31 mouse cellular contexts compared by ENCODE assay signal in the genomic region with DNA sequence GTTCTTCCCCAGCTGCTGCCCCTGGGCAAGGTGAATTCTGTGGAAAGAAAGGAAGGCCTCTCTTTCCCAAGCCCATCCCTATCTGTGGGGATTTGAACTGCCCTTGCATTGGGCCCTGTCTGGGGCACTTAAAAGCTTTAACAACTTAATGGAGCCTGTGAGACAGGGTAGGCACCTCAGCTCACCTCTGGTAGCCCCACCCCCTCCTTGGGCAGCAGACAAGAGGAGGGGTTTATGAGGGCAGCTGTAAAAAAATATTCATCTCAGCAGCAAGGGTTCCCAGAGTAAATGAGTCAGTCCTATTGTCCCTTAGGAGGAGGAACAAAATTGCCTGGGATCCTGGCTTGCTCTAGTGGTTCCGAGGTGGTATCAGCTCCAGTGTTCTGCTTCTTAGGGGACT. TPM values are rescaled to one million over a fixed set of nuclear protein-coding genes. Genes with fewer than 3 reads are reported as not detected.
DNase-seq lines count a peak whose midpoint lies in the region; ATAC-seq lines count a peak whose summit lies in the region.
"Had no signal": no experiment of that assay in that cellular context is flagged by ENCODE, and none has a peak within 500 bp of the region (broad histone marks: within the 10 kb centered on the region; RNA-seq: fewer than 3 reads in every experiment).

No protein-coding gene starts in this region.

- no peaks in the 10 kb centered on the region for H3K36me3 ChIP-seq in intestine, embryonic 16.5 days (ENCODE audit: control insufficient read depth, insufficient read depth, low read length)
- H3K36me3 ChIP-seq: embryonic facial prominence, embryonic 10.5 days; embryonic facial prominence, embryonic 15.5 days; forebrain, embryonic 12.5 days; hindbrain, embryonic 10.5 days; limb, embryonic 10.5 days; limb, embryonic 15.5 days had no signal

- 0 out of 2 replicates have a peak overlapping the region, but pooled peaks have one; percentile 33 for H3K27ac ChIP-seq in intestine, embryonic 16.5 days (ENCODE audit: low read length)
- H3K27ac ChIP-seq: embryonic facial prominence, embryonic 10.5 days; embryonic facial prominence, embryonic 15.5 days; forebrain, embryonic 12.5 days; hindbrain, embryonic 10.5 days; hindbrain, postnatal 0 days; limb, embryonic 10.5 days; limb, embryonic 15.5 days; liver, embryonic 14.5 days had no signal

- ATAC-seq in intestine, embryonic 16.5 days = peak; percentile 94
- no peak for ATAC-seq in granulocyte monocyte progenitor cell, adult 5-6 weeks (replicated peaks; ENCODE audit: poor library complexity, severe bottlenecking)
- ATAC-seq: forebrain, postnatal 0 days; hindbrain, postnatal 0 days had no signal

- H3K4me2 ChIP-seq in intestine, embryonic 16.5 days (ENCODE audit: low read depth, low read length) = no peak overlapping the region
- H3K4me2 ChIP-seq: embryonic facial prominence, embryonic 15.5 days; forebrain, embryonic 12.5 days; limb, embryonic 15.5 days had no signal

- no peaks in the 10 kb centered on the region for H3K27me3 ChIP-seq in intestine, embryonic 16.5 days (replicated peaks; ENCODE audit: control insufficient read depth, insufficient read depth, low read length)
- H3K27me3 ChIP-seq: CH12.LX; embryonic facial prominence, embryonic 15.5 days; limb, embryonic 15.5 days had no signal

- no peaks in the 10 kb centered on the region for H3K9me3 ChIP-seq in intestine, embryonic 16.5 days (ENCODE audit: control insufficient read depth, low read length)
- H3K9me3 ChIP-seq: embryonic facial prominence, embryonic 10.5 days; embryonic facial prominence, embryonic 15.5 days; forebrain, embryonic 12.5 days; hindbrain, embryonic 10.5 days; limb, embryonic 10.5 days; limb, embryonic 15.5 days had no signal

- no peak overlapping the region for H3K9ac ChIP-seq in intestine, embryonic 16.5 days (ENCODE audit: low read depth, low read length)
- H3K9ac ChIP-seq: embryonic facial prominence, embryonic 15.5 days; forebrain, embryonic 12.5 days; forebrain, postnatal 0 days; limb, embryonic 15.5 days; liver, embryonic 14.5 days had no signal

- H3K4me1 ChIP-seq in intestine, embryonic 16.5 days (ENCODE audit: control insufficient read depth, insufficient read depth, low read length) = peaks cover 31% of the 10 kb centered on the region
- H3K4me1 ChIP-seq: embryonic facial prominence, embryonic 15.5 days; limb, embryonic 15.5 days had no signal

- DNase-seq in 3T3-L1 (ENCODE audit: low read depth, low spot score) = peak; percentile 20
- peak; percentile 4 for DNase-seq in Muller cell, postnatal 12 days (ENCODE audit: inconsistent ontology term)
- peak; percentile 43 for DNase-seq in lung, postnatal 10 days
- no peak for DNase-seq in left cerebral cortex, adult 11 months (ENCODE audit: low spot score)
- no peak for DNase-seq in layer of hippocampus, adult 11-12 months (ENCODE audit: low spot score)
- no peak for DNase-seq in adrenal gland, postnatal 14 days
- DNase-seq: adrenal gland, postnatal 36 days; cerebellum, adult 8-10 months; cerebellum, postnatal 25 days; forebrain, postnatal 0 days; gastrocnemius, postnatal 10 days; heart, postnatal 14 days; kidney, adult 18-20 months; kidney, postnatal 36 days; layer of hippocampus, postnatal 36 days; midbrain, embryonic 14.5 days; right cerebral cortex, postnatal 25 days; thymus, postnatal 4 days had no signal

- WGBS in intestine, embryonic 16.5 days = 24% methylated on average over 1 of the region's 1 CpGs

- no peak overlapping the region for H3K4me3 ChIP-seq in intestine, embryonic 16.5 days (ENCODE audit: low read length)
- H3K4me3 ChIP-seq: embryonic facial prominence, embryonic 10.5 days; embryonic facial prominence, embryonic 15.5 days; forebrain, embryonic 12.5 days; hindbrain, embryonic 10.5 days; limb, embryonic 10.5 days; limb, embryonic 15.5 days had no signal

RNA-seq across cellular contexts. Expression of gene Hnf1b, which starts 19.3 kb away (rescaled TPM):
- polyA plus RNA-seq in intestine, embryonic 16.5 days (2015; fragmentation: Nextera tagmentation; extraction: Ambion mirVana) = 9.0 and 9.8 TPM in 2 replicates
- 1.8 TPM in 1 of 2 replicates, not detected in the other for total RNA-seq in adrenal gland, postnatal 14 days (2021)
- not detected in 2 replicates for total RNA-seq in granulocyte monocyte progenitor cell, adult 5-6 weeks (2014; fragmentation: Nextera tagmentation)
- not detected in 2 replicates for total RNA-seq in granulocyte monocyte progenitor cell, adult 5-6 weeks (2017)
- total RNA-seq: adrenal gland, postnatal 36 days; forebrain, postnatal 0 days; gastrocnemius, postnatal 10 days; heart, postnatal 14 days; hindbrain, postnatal 0 days had no signal
- polyA plus RNA-seq: C2C12; embryonic facial prominence, embryonic 15.5 days; forebrain, embryonic 12.5 days; hindbrain, embryonic 10.5 days; limb, embryonic 10.5 days; thymus, postnatal 0 days had no signal

Comparison
In these comparisons a context has a peak if more than half of its experiments do, and no peak if none do; other contexts are left out.
1. DNase-seq: peak in 3T3-L1 (single experiment), Muller cell, postnatal 12 days (single experiment) and lung, postnatal 10 days (single experiment); none in left cerebral cortex, adult 11 months (single experiment), layer of hippocampus, adult 11-12 months (single experiment) and adrenal gland, postnatal 14 days (single experiment).